Mouse (Mus musculus) retina, embryonic 14.5 days (tissue): ENCODE data around the gene Mrpl22.
"Not testable (repeated sequence)": the region's sequence is repeated elsewhere in the genome, so short reads cannot be mapped to it uniquely, and the experiment has no call there.

Experiments
- DNase-seq: peaks from one replicate; pipeline ENCODE4 v3.0.0-alpha.2; 2015; ENCODE audit warnings: low spot score

The Mrpl22 gene

GRCm38 (mm10) chr11:58226425-58226824 lies 55.0 kb downstream of the Mrpl22 start:
- no peak for DNase-seq

GRCm38 (mm10) chr11:58228021-58228420 lies 56.6 kb downstream of the Mrpl22 start:
- DNase-seq = not testable (repeated sequence)
